Mouse (Mus musculus): ENCODE results near the gene Ulk4.

- TF ChIP-seq CTCF (IDR thresholded peaks at IDR 0.05; ENCODE audit: low read depth): no peak
- TF ChIP-seq EP300 (IDR thresholded peaks at IDR 0.05; ENCODE audit: low read depth): no peak
These were observed 45.0 kb upstream of the Ulk4 start for GRCm38 (mm10) chr9:121322034-121322433.
